Mouse (Mus musculus) embryonic fibroblast, embryonic 13.5 days (primary cell): ENCODE measurements around the gene Kif27.

Source experiments
- CTCF ChIP-seq: IDR thresholded peaks from 2 replicates; pipeline ENCODE4 v1.5.1; 2011; ENCODE audit warnings: mild to moderate bottlenecking, control low read depth, low read length, moderate library complexity, borderline replicate concordance; ENCODE audit not compliant: insufficient read depth
- POLR2A ChIP-seq: IDR thresholded peaks from 2 replicates; pipeline ENCODE4 v1.6.1; 2011; ENCODE audit warnings: low read depth, mild to moderate bottlenecking, control low read depth, low read length, moderate library complexity

DNA sequence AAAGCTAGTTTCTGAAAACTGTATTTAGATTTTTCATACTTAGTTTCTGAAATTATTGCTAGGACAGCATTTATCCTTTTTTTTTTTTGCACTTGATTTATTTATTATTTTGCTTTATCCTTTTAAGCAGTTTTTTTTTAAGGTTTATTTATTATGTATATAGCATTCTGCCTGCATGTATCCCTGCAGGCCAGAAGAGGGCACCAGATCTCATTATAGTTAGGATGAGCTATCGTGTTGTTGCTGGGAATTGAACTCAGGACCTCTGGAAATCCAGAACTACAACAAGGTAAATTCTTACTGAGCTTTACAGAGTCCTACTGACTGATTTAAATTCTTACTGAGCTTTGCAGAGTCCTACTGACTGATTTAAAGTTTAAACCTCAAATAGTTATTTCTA lies 105.7 kb downstream of the Kif27 start:
- TF ChIP-seq POLR2A: no peak
- no peak for TF ChIP-seq CTCF
